Mouse (Mus musculus): ENCODE measurements around the gene Ift88. TPM values are rescaled to one million over a fixed set of nuclear protein-coding genes. Genes with fewer than 3 reads are reported as not detected.

The Ift88 gene
- polyA plus RNA-seq, 1 experiment: 17.4 TPM

GRCm38 (mm10) chr14:57535646-57536045 lies 111.8 kb downstream of the Ift88 start:
- H3K27me3 ChIP-seq (ENCODE audit: control insufficient read depth, insufficient read depth, low read length, poor library complexity, severe bottlenecking): no peaks in the 10 kb centered on the region
- H3K4me1 ChIP-seq (ENCODE audit: control insufficient read depth, insufficient read depth, low read length): peaks cover 17% of the 10 kb centered on the region
- no peaks in the 10 kb centered on the region for H3K36me3 ChIP-seq (ENCODE audit: control insufficient read depth, insufficient read depth, low read length, poor library complexity, severe bottlenecking)
- H3K27ac ChIP-seq (ENCODE audit: insufficient read depth, low read length): no peak overlapping the region
- no peak overlapping the region for H3K9ac ChIP-seq (ENCODE audit: low read depth, poor library complexity, severe bottlenecking)
- H3K4me3 ChIP-seq (ENCODE audit: low read depth, low read length): no peak overlapping the region
- H3K9me3 ChIP-seq (replicated peaks; ENCODE audit: control insufficient read depth, insufficient read depth, low read length, poor library complexity, severe bottlenecking): no peaks in the 10 kb centered on the region
- TF ChIP-seq EP300 (IDR thresholded peaks at IDR 0.05; ENCODE audit: insufficient read depth, low read depth, low read length): no peak
- TF ChIP-seq CTCF (IDR thresholded peaks at IDR 0.05; ENCODE audit: low read depth, low read length): no peak
- no peak for TF ChIP-seq POLR2A (IDR thresholded peaks at IDR 0.05; ENCODE audit: insufficient read depth, low read length)

GRCm38 (mm10) chr14:57536820-57537219 lies 113.0 kb downstream of the Ift88 start:
- H3K27me3 ChIP-seq (ENCODE audit: control insufficient read depth, insufficient read depth, low read length, poor library complexity, severe bottlenecking): no peaks in the 10 kb centered on the region
- no peaks in the 10 kb centered on the region for H3K9me3 ChIP-seq (replicated peaks; ENCODE audit: control insufficient read depth, insufficient read depth, low read length, poor library complexity, severe bottlenecking)
- no peak overlapping the region for H3K27ac ChIP-seq (ENCODE audit: insufficient read depth, low read length)
- no peak for TF ChIP-seq POLR2A (IDR thresholded peaks at IDR 0.05; ENCODE audit: insufficient read depth, low read length)
- no peak for TF ChIP-seq EP300 (IDR thresholded peaks at IDR 0.05; ENCODE audit: insufficient read depth, low read depth, low read length)
- TF ChIP-seq CTCF (IDR thresholded peaks at IDR 0.05; ENCODE audit: low read depth, low read length): no peak
- no peak overlapping the region for H3K4me3 ChIP-seq (ENCODE audit: low read depth, low read length)
- H3K36me3 ChIP-seq (ENCODE audit: control insufficient read depth, insufficient read depth, low read length, poor library complexity, severe bottlenecking): no peaks in the 10 kb centered on the region
- peaks cover 17% of the 10 kb centered on the region for H3K4me1 ChIP-seq (ENCODE audit: control insufficient read depth, insufficient read depth, low read length)
- no peak overlapping the region for H3K9ac ChIP-seq (ENCODE audit: low read depth, poor library complexity, severe bottlenecking)

- TF ChIP-seq POLR2A (IDR thresholded peaks at IDR 0.05; ENCODE audit: insufficient read depth, low read length) (no peak), EP300 (IDR thresholded peaks at IDR 0.05; ENCODE audit: insufficient read depth, low read depth, low read length) (peak; percentile 94)
- Histone ChIP-seq H3K9me3 (replicated peaks; ENCODE audit: control insufficient read depth, insufficient read depth, low read length, poor library complexity, severe bottlenecking) (no peaks in the 10 kb centered on the region), H3K27me3 (ENCODE audit: control insufficient read depth, insufficient read depth, low read length, poor library complexity, severe bottlenecking) (no peaks in the 10 kb centered on the region), H3K9ac (ENCODE audit: low read depth, poor library complexity, severe bottlenecking) (no peak overlapping the region), H3K36me3 (ENCODE audit: control insufficient read depth, insufficient read depth, low read length, poor library complexity, severe bottlenecking) (no peaks in the 10 kb centered on the region), H3K4me3 (ENCODE audit: low read depth, low read length) (no peak overlapping the region), H3K4me1 (ENCODE audit: control insufficient read depth, insufficient read depth, low read length) (peaks cover 17% of the 10 kb centered on the region), H3K27ac (ENCODE audit: insufficient read depth, low read length) (peak overlapping the region; percentile 46; the same call in 1 of the 2 replicates)
Observed at GRCm38 (mm10) chr14:57537261-57538015, 113.6 kb downstream of the Ift88 start.

GRCm38 (mm10) chr14:57540683-57541082 lies 116.8 kb downstream of the Ift88 start:
- H3K27ac ChIP-seq (ENCODE audit: insufficient read depth, low read length): no peak overlapping the region
- H3K4me1 ChIP-seq (ENCODE audit: control insufficient read depth, insufficient read depth, low read length): peaks cover 9% of the 10 kb centered on the region

GRCm38 (mm10) chr14:57542231-57542630 lies 118.4 kb downstream of the Ift88 start:
- Histone ChIP-seq H3K36me3 (ENCODE audit: control insufficient read depth, insufficient read depth, low read length, poor library complexity, severe bottlenecking) (no peaks in the 10 kb centered on the region), H3K27me3 (ENCODE audit: control insufficient read depth, insufficient read depth, low read length, poor library complexity, severe bottlenecking) (no peaks in the 10 kb centered on the region), H3K9me3 (replicated peaks; ENCODE audit: control insufficient read depth, insufficient read depth, low read length, poor library complexity, severe bottlenecking) (no peaks in the 10 kb centered on the region), H3K4me3 (ENCODE audit: low read depth, low read length) (peak overlapping the region; percentile 45), H3K4me1 (ENCODE audit: control insufficient read depth, insufficient read depth, low read length) (peaks cover 12% of the 10 kb centered on the region), H3K9ac (ENCODE audit: low read depth, poor library complexity, severe bottlenecking) (peak overlapping the region; percentile 37), H3K27ac (ENCODE audit: insufficient read depth, low read length) (no peak overlapping the region)
- TF ChIP-seq EP300 (IDR thresholded peaks at IDR 0.05; ENCODE audit: insufficient read depth, low read depth, low read length): no peak
- TF ChIP-seq POLR2A (IDR thresholded peaks at IDR 0.05; ENCODE audit: insufficient read depth, low read length): peak; percentile 10

More at GRCm38 (mm10) chr14:57540683-57541082, 116.8 kb downstream of the Ift88 start:
- no peak overlapping the region for H3K9ac ChIP-seq (ENCODE audit: low read depth, poor library complexity, severe bottlenecking)
- no peaks in the 10 kb centered on the region for H3K27me3 ChIP-seq (ENCODE audit: control insufficient read depth, insufficient read depth, low read length, poor library complexity, severe bottlenecking)
- H3K9me3 ChIP-seq (replicated peaks; ENCODE audit: control insufficient read depth, insufficient read depth, low read length, poor library complexity, severe bottlenecking): no peaks in the 10 kb centered on the region
- H3K4me3 ChIP-seq (ENCODE audit: low read depth, low read length): no peak overlapping the region
- no peaks in the 10 kb centered on the region for H3K36me3 ChIP-seq (ENCODE audit: control insufficient read depth, insufficient read depth, low read length, poor library complexity, severe bottlenecking)
- TF ChIP-seq EP300 (IDR thresholded peaks at IDR 0.05; ENCODE audit: insufficient read depth, low read depth, low read length) (no peak), CTCF (IDR thresholded peaks at IDR 0.05; ENCODE audit: low read depth, low read length) (no peak), POLR2A (IDR thresholded peaks at IDR 0.05; ENCODE audit: insufficient read depth, low read length) (no peak)

- Histone ChIP-seq H3K9ac (ENCODE audit: low read depth, poor library complexity, severe bottlenecking) (no peak overlapping the region), H3K27ac (ENCODE audit: insufficient read depth, low read length) (no peak overlapping the region), H3K9me3 (replicated peaks; ENCODE audit: control insufficient read depth, insufficient read depth, low read length, poor library complexity, severe bottlenecking) (no peaks in the 10 kb centered on the region), H3K4me3 (ENCODE audit: low read depth, low read length) (no peak overlapping the region), H3K4me1 (ENCODE audit: control insufficient read depth, insufficient read depth, low read length) (peaks cover 4% of the 10 kb centered on the region), H3K27me3 (ENCODE audit: control insufficient read depth, insufficient read depth, low read length, poor library complexity, severe bottlenecking) (no peaks in the 10 kb centered on the region), H3K36me3 (ENCODE audit: control insufficient read depth, insufficient read depth, low read length, poor library complexity, severe bottlenecking) (no peaks in the 10 kb centered on the region)
- TF ChIP-seq POLR2A (IDR thresholded peaks at IDR 0.05; ENCODE audit: insufficient read depth, low read length) (no peak), CTCF (IDR thresholded peaks at IDR 0.05; ENCODE audit: low read depth, low read length) (no peak), EP300 (IDR thresholded peaks at IDR 0.05; ENCODE audit: insufficient read depth, low read depth, low read length) (peak; percentile 72)
Observed at GRCm38 (mm10) chr14:57543420-57544039, 119.7 kb downstream of the Ift88 start.

All from ES-Bruce4 (cell line).